Mouse (Mus musculus): ENCODE results near the gene Slc35f6. TPM values are rescaled to one million over a fixed set of nuclear protein-coding genes. Genes with fewer than 3 reads are reported as not detected.

The Slc35f6 gene
- polyA plus RNA-seq (2016; fragmentation: Nextera tagmentation; extraction: Ambion mirVana): 19.9 and 22.1 TPM in 2 replicates

DNA sequence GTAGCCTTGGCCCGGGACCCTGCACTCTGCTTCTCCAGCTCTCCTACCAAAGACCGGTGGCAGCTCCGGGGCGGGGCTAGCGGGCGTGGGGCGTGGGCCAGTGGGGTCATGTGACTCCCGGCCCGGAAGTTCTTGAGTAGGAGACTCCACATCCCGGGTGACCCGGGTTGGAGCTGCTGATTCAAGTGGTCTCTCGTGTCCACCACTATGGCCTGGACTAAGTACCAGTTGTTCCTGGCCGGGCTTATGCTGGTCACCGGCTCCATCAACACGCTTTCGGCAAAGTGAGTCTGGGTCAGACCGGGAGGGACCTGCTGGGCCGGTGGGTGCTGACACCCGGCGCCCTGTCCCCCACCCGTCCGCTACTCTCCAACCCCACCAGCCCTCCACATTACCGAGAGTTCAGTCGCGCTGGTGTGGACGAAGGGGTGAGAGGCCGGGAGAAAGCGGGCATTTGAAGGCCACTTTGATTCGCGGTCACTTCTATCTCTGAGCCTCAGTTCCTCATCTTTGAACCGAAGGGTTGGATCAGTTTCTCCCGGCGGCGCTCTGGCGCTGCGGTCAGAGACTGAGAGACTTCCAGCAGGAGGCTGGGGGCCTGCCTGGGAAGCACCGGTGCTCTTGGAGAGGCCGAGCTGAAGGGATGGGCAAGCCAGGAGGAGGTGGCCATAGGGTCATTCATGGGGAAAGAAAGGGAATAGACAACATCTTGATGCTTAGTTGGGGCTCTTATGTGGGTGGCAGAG, at the start of gene Slc35f6:
Gene Slc35f6, plus strand, starts transcription at position 119 of the 746 bp plus-strand sequence.
- H3K27ac ChIP-seq: peak within 1 kb of the TSS; percentile 60; the same call in 1 of the 2 replicates
- peaks cover 17% of the 10 kb centered on the region for H3K4me1 ChIP-seq (replicated peaks)
- peak within 1 kb of the TSS; percentile 67 for H3K9ac ChIP-seq (replicated peaks)
- peak within 1 kb of the TSS; percentile 81 for H3K4me3 ChIP-seq (replicated peaks)
- H3K36me3 ChIP-seq: 0 out of 2 replicates have a peak, but pooled peaks cover 5% of the 10 kb centered on the region
- H3K27me3 ChIP-seq: no peaks in the 10 kb centered on the region
- peak within 1 kb of the TSS; percentile 91 for H3K4me2 ChIP-seq
- H3K9me3 ChIP-seq: no peaks in the 10 kb centered on the region
- under 1% methylated on average over 38 of the region's 38 CpGs for WGBS
- ATAC-seq (ENCODE audit: insufficient number of reproducible peaks, insufficient read depth, low FRiP score, low TSS enrichment, low read depth): peak; percentile 89

GRCm38 (mm10) chr5:30601397-30601796, 46.3 kb upstream of the Slc35f6 start:
- no peak overlapping the region for H3K4me3 ChIP-seq (replicated peaks)
- ATAC-seq (ENCODE audit: insufficient number of reproducible peaks, insufficient read depth, low FRiP score, low TSS enrichment, low read depth): no peak
- H3K4me1 ChIP-seq (replicated peaks): no peaks in the 10 kb centered on the region
- H3K27ac ChIP-seq: no peak overlapping the region
- peaks cover 8% of the 10 kb centered on the region; the same call in 1 of the 2 replicates for H3K27me3 ChIP-seq
- no peaks in the 10 kb centered on the region for H3K9me3 ChIP-seq
- WGBS: 34% methylated on average over 4 of the region's 4 CpGs
- H3K4me2 ChIP-seq: no peak overlapping the region
- H3K9ac ChIP-seq (replicated peaks): no peak overlapping the region
- H3K36me3 ChIP-seq: no peaks in the 10 kb centered on the region

- H3K4me3 ChIP-seq (replicated peaks): no peak overlapping the region
- H3K27me3 ChIP-seq: peaks cover 8% of the 10 kb centered on the region; the same call in 1 of the 2 replicates
- H3K36me3 ChIP-seq: no peaks in the 10 kb centered on the region
- H3K9me3 ChIP-seq: no peaks in the 10 kb centered on the region
- ATAC-seq (ENCODE audit: insufficient number of reproducible peaks, insufficient read depth, low FRiP score, low TSS enrichment, low read depth): no peak
- H3K27ac ChIP-seq: no peak overlapping the region
- H3K9ac ChIP-seq (replicated peaks): no peak overlapping the region
- no peaks in the 10 kb centered on the region for H3K4me1 ChIP-seq (replicated peaks)
- WGBS: 71% methylated on average over 3 of the region's 3 CpGs
- H3K4me2 ChIP-seq: no peak overlapping the region
Observed at GRCm38 (mm10) chr5:30603255-30603654, 44.5 kb upstream of the Slc35f6 start.

DNA sequence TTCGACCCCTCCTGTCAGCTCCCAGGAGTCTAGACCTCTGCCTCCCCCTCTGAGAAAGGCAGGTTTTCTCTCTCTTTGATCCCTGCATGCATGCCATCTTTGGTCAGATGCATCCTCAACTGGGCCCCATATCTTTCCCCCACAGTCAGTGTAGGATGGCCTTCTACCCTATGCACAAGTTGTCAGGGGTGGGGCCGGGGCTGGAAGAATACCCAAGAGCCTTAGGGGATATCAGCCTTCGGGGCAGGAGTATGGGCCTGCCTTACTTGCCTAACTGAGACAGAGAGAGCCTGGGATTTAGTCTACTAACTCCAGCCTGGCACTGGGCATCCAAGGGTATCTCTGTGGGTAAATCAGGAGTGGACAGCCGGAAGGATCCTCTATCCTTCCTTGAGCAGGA, 43.8 kb upstream of the Slc35f6 start:
- no peak overlapping the region for H3K4me2 ChIP-seq
- no peak overlapping the region for H3K4me3 ChIP-seq (replicated peaks)
- H3K36me3 ChIP-seq: no peaks in the 10 kb centered on the region
- 0 out of 2 replicates have a peak, but pooled peaks cover 4% of the 10 kb centered on the region for H3K9me3 ChIP-seq
- H3K9ac ChIP-seq (replicated peaks): no peak overlapping the region
- ATAC-seq (ENCODE audit: insufficient number of reproducible peaks, insufficient read depth, low FRiP score, low TSS enrichment, low read depth): no peak
- WGBS: 57% methylated on average over 4 of the region's 4 CpGs
- peaks cover 8% of the 10 kb centered on the region; the same call in 1 of the 2 replicates for H3K27me3 ChIP-seq
- no peaks in the 10 kb centered on the region for H3K4me1 ChIP-seq (replicated peaks)
- H3K27ac ChIP-seq: no peak overlapping the region

- no peak for ATAC-seq (ENCODE audit: insufficient number of reproducible peaks, insufficient read depth, low FRiP score, low TSS enrichment, low read depth)
- 77% methylated on average over 8 of the region's 8 CpGs for WGBS
- no peak overlapping the region for H3K27ac ChIP-seq
Observed at GRCm38 (mm10) chr5:30604769-30605188, 43.0 kb upstream of the Slc35f6 start.

DNA sequence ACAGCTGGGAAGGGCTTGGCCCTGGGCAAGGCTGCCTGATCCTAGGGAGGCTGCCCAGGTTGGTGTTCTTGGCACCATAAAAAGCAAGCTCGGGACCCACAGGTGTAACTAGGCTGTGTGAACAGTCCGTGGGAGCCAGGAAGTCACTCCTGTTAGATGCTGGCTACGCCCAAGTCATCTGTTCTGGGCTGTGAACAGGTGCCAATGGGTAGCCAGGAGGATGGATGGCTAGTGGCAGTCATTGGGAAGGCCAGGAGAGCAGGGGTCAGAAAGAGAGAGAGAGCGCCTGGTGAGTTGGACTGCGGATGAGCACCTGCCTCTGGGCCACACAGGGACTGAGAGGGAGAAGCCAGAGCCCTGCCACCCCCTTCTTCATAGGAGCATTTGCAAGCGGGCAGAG, 42.1 kb upstream of the Slc35f6 start:
- H3K9ac ChIP-seq (replicated peaks): no peak overlapping the region
- no peaks in the 10 kb centered on the region for H3K4me1 ChIP-seq (replicated peaks)
- no peak overlapping the region for H3K4me3 ChIP-seq (replicated peaks)
- no peak for ATAC-seq (ENCODE audit: insufficient number of reproducible peaks, insufficient read depth, low FRiP score, low TSS enrichment, low read depth)
- H3K27me3 ChIP-seq: peaks cover 8% of the 10 kb centered on the region; the same call in 1 of the 2 replicates
- no peaks in the 10 kb centered on the region for H3K36me3 ChIP-seq
- no peak overlapping the region for H3K4me2 ChIP-seq
- 0 out of 2 replicates have a peak, but pooled peaks cover 4% of the 10 kb centered on the region for H3K9me3 ChIP-seq
- no peak overlapping the region for H3K27ac ChIP-seq
- 82% methylated on average over 6 of the region's 6 CpGs for WGBS

More at GRCm38 (mm10) chr5:30604769-30605188, 43.0 kb upstream of the Slc35f6 start:
- Histone ChIP-seq H3K4me3 (replicated peaks) (no peak overlapping the region), H3K9ac (replicated peaks) (no peak overlapping the region), H3K9me3 (0 out of 2 replicates have a peak, but pooled peaks cover 4% of the 10 kb centered on the region), H3K27me3 (peaks cover 8% of the 10 kb centered on the region; the same call in 1 of the 2 replicates), H3K36me3 (no peaks in the 10 kb centered on the region), H3K4me1 (replicated peaks) (no peaks in the 10 kb centered on the region), H3K4me2 (no peak overlapping the region)

- ATAC-seq (ENCODE audit: insufficient number of reproducible peaks, insufficient read depth, low FRiP score, low TSS enrichment, low read depth): no peak
- H3K9ac ChIP-seq (replicated peaks): no peak overlapping the region
- no peak overlapping the region for H3K4me2 ChIP-seq
- no peaks in the 10 kb centered on the region for H3K4me1 ChIP-seq (replicated peaks)
- 59% methylated on average over 16 of the region's 16 CpGs for WGBS
- no peak overlapping the region for H3K4me3 ChIP-seq (replicated peaks)
- peaks cover 11% of the 10 kb centered on the region; the same call in 1 of the 2 replicates for H3K27me3 ChIP-seq
- no peak overlapping the region for H3K27ac ChIP-seq
- H3K36me3 ChIP-seq: no peaks in the 10 kb centered on the region
- H3K9me3 ChIP-seq: 0 out of 2 replicates have a peak, but pooled peaks cover 4% of the 10 kb centered on the region
Observed at GRCm38 (mm10) chr5:30606424-30607073, 41.2 kb upstream of the Slc35f6 start.

GRCm38 (mm10) chr5:30609094-30609493, 38.6 kb upstream of the Slc35f6 start:
- no peaks in the 10 kb centered on the region for H3K36me3 ChIP-seq
- ATAC-seq (ENCODE audit: insufficient number of reproducible peaks, insufficient read depth, low FRiP score, low TSS enrichment, low read depth): no peak
- H3K27me3 ChIP-seq: 0 out of 2 replicates have a peak, but pooled peaks cover 7% of the 10 kb centered on the region
- no peak overlapping the region for H3K27ac ChIP-seq
- H3K9me3 ChIP-seq: 0 out of 2 replicates have a peak, but pooled peaks cover 4% of the 10 kb centered on the region
- H3K4me1 ChIP-seq (replicated peaks): peaks cover 2% of the 10 kb centered on the region; the same call in 1 of the 2 replicates
- H3K4me2 ChIP-seq: no peak overlapping the region
- H3K4me3 ChIP-seq (replicated peaks): no peak overlapping the region
- 87% methylated on average over 7 of the region's 7 CpGs for WGBS
- no peak overlapping the region for H3K9ac ChIP-seq (replicated peaks)

DNA sequence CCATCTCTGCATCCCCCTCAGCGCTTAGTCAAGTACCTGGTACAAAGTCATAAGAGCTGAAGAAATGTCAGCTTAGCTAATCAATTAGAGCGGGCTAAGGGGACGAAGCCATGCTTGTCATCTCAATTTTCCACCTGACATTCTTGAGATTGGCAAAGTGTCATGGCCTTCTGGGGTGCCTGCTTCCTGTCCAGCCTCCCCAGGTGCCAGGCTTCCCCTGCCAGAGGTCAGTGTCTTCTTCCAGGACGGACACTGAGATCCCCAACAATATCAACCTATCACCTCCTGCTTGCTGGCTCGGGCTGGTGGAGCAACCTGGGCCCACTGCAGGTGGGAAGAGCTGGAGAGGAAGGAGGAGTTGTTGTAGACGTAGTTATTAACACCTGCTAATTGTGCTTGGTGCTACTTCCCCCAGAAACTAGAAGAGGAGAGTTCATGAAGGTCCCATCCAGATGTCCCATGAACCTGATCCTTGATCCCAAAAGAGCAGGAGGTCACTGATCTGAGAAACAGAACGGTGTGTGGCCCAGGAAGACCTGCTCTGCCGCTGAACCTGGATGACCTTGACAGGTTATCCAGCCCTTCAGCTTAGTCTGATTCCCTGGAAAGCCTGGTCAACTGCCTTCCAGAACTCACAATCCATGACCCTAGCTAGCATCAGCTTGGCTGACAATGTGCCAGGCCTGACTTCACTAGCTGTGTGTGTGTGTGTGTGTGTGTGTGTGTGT, 37.7 kb upstream of the Slc35f6 start:
- 80% methylated on average over 8 of the region's 8 CpGs for WGBS
- H3K27ac ChIP-seq: no peak overlapping the region
- H3K9me3 ChIP-seq: 0 out of 2 replicates have a peak, but pooled peaks cover 4% of the 10 kb centered on the region
- peaks cover 9% of the 10 kb centered on the region for H3K4me1 ChIP-seq (replicated peaks)
- no peaks in the 10 kb centered on the region for H3K36me3 ChIP-seq
- ATAC-seq (ENCODE audit: insufficient number of reproducible peaks, insufficient read depth, low FRiP score, low TSS enrichment, low read depth): no peak
- no peak overlapping the region for H3K4me2 ChIP-seq
- H3K9ac ChIP-seq (replicated peaks): no peak overlapping the region
- H3K27me3 ChIP-seq: peaks cover 9% of the 10 kb centered on the region; the same call in 1 of the 2 replicates
- no peak overlapping the region for H3K4me3 ChIP-seq (replicated peaks)

DNA sequence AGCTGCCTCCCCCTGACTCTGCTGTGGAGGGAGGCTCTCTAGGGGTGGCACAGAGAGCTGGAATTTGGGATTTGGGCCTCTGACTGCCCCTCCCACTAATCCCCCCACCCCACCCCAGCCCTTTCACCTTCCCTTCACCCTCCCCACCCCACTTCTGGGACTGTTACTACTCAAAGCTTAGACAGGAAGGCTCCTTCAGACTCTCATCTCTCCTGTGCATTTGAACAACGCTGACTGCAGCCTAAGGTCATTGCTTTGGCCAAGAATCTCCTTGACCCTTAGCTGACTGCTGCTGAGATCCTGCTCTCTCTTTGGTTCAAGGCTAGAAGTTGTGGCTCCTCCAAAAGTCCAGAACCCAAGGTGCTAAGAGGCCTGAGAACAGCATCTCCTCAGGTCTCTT, 36.6 kb upstream of the Slc35f6 start:
- no peak overlapping the region for H3K27ac ChIP-seq
- 45% methylated on average over 1 of the region's 1 CpGs for WGBS
- no peak overlapping the region for H3K9ac ChIP-seq (replicated peaks)
- 0 out of 2 replicates have a peak, but pooled peaks cover 4% of the 10 kb centered on the region for H3K9me3 ChIP-seq
- H3K36me3 ChIP-seq: no peaks in the 10 kb centered on the region
- no peak overlapping the region for H3K4me2 ChIP-seq
- H3K4me1 ChIP-seq (replicated peaks): peaks cover 13% of the 10 kb centered on the region
- no peak for ATAC-seq (ENCODE audit: insufficient number of reproducible peaks, insufficient read depth, low FRiP score, low TSS enrichment, low read depth)
- peaks cover 12% of the 10 kb centered on the region; the same call in 1 of the 2 replicates for H3K27me3 ChIP-seq
- H3K4me3 ChIP-seq (replicated peaks): no peak overlapping the region

All from limb, embryonic 12.5 days (tissue).